Mouse (Mus musculus) gastrocnemius, postnatal 4 days (tissue): ENCODE data around the gene Chst14. TPM values are rescaled to one million over a fixed set of nuclear protein-coding genes. Genes with fewer than 3 reads are reported as not detected.

ENCODE experiments used
- DNase-seq, 2 experiments: peaks; one replicate each; pipeline ENCODE4 v3.0.0; 2021 to 2022; ENCODE audit warnings: low spot score in 2 of 2, mixed read lengths in 2 of 2
- total RNA-seq, 2 experiments: library from RNA; stranded (reverse); gene quantifications; 2 replicates each; pipeline ENCODE4 v1.2.3; 2021

Chst14 gene
- total RNA-seq, 2 experiments from 2014 or later, result 19.5 to 19.7 TPM

GRCm38 (mm10) chr2:118903333-118903741 lies 23.0 kb upstream of the Chst14 start:
- DNase-seq, result no peak

- DNase-seq, result no peak
These were observed 20.7 kb upstream of the Chst14 start for GRCm38 (mm10) chr2:118905433-118906117.

DNA sequence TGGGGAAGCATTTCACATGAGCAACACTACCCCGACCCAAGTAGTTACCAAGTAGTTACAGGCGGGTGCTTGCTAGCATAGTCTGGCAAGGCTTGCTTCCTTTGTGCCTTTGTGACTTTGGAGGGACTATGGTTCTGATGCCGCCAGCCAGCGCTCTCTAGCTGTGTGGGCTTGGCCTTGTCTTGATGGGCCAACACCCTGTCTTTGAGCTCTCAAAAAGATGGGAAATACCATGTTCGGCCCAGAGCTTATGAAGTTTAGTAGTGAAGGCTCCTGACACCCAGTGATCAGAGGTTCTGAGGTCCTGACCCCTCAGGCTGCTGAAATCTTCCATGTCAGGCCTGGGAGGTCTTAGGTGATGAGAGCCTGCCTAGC lies 20.2 kb upstream of the Chst14 start:
- no peak for DNase-seq

- no peak for DNase-seq
These were observed 18.5 kb upstream of the Chst14 start for GRCm38 (mm10) chr2:118907781-118908180.

- no peak for DNase-seq
These were observed 17.1 kb upstream of the Chst14 start for GRCm38 (mm10) chr2:118909151-118909550.

- DNase-seq, result no peak
These were observed 15.6 kb upstream of the Chst14 start for GRCm38 (mm10) chr2:118910605-118911278.

- no peak for DNase-seq
These were observed 13.6 kb upstream of the Chst14 start for GRCm38 (mm10) chr2:118912706-118913105.

- no peak for DNase-seq
These were observed 12.6 kb upstream of the Chst14 start for GRCm38 (mm10) chr2:118913551-118914276.

GRCm38 (mm10) chr2:118914685-118915084 lies 11.6 kb upstream of the Chst14 start:
- no peak for DNase-seq

- DNase-seq, result no peak
These were observed 9.9 kb upstream of the Chst14 start for GRCm38 (mm10) chr2:118916436-118916835.

- no peak for DNase-seq
These were observed 7.8 kb upstream of the Chst14 start for GRCm38 (mm10) chr2:118918543-118918942.

DNA sequence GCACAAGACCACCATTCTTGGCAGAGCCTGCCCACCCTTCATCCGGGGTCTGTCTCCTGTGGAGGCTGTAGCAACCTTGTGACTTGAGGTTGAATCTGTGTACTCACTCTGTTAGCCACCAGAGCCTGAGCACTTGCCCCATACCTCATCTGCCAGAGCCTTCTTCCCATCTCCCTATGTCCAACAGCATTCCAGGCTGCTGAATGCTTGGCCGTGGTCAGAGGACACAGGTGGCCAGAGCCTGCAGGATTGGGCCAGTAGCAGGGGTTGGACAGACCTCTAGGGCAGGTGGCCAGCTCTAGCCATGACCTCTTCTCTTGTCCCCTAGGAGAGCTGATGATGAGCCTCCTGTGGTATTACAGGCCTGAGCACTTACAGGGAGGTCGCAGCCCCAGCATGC lies 5.9 kb upstream of the Chst14 start:
- DNase-seq, result no peak

GRCm38 (mm10) chr2:118925952-118926351 lies 344 bp upstream of the Chst14 start:
- no peak for DNase-seq

DNA sequence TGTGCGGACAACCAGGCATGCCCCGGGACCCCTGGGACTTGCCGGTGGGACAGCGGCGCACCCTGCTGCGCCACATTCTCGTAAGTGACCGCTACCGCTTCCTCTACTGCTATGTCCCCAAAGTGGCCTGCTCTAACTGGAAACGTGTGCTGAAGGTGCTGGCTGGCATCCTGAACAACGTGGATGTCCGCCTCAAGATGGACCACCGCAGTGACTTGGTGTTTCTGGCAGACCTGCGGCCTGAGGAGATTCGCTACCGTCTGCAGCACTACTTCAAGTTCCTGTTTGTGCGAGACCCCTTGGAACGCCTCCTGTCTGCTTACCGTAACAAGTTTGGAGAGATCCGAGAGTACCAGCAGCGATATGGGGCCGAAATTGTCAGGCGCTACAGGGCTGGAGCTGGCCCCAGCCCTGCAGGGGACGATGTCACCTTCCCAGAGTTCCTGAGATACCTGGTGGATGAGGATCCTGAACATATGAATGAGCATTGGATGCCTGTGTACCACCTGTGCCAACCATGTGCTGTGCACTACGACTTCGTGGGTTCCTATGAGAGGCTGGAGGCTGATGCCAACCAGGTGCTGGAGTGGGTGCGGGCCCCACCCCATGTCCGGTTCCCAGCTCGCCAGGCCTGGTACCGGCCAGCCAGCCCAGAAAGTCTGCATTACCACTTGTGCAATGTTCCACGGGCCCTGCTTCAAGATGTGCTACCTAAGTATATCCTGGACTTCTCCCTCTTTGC lies 873 bp downstream of the Chst14 start:
- DNase-seq, result no peak

DNA sequence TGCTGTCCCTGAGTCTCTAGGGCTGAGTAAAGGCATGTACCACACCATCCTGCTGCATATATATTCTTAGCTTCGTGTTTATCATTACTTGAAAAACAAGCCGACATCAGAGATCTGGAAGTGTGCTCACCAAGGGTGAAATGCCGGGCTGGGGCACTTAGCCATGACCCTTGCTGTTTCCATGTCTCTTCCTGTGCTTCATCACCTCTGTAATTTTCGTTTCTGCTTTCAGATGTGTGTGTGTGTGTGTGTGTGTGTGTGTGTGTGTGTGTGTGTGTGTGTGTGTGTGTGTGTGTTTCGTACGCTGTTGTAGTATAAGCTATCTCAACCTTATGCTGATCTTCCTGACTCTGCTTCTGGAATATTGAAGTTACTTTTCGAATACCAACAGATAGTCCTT lies 15.0 kb downstream of the Chst14 start:
- no peak for DNase-seq

DNA sequence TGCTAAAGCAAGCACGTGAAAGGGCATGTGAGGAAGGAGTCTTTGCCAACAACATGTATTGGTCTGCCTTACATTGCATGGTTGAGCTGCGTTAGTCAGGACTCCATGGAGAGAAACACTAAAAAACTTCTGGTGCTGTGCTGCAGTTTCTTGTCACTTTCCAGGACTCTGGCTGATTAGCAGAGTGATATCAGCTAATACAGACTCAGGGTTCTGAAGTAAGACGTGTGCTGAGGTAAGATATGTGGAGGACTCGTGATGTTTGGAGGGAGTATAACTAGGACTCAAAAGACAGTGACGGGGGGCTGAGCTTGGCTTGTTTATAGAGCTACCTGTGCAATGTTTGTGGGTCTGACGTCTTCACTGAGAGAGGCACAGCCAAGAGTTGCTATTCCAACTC lies 16.9 kb downstream of the Chst14 start:
- DNase-seq, result no peak

- no peak for DNase-seq
These were observed 22.5 kb downstream of the Chst14 start for GRCm38 (mm10) chr2:118948818-118949217.

DNA sequence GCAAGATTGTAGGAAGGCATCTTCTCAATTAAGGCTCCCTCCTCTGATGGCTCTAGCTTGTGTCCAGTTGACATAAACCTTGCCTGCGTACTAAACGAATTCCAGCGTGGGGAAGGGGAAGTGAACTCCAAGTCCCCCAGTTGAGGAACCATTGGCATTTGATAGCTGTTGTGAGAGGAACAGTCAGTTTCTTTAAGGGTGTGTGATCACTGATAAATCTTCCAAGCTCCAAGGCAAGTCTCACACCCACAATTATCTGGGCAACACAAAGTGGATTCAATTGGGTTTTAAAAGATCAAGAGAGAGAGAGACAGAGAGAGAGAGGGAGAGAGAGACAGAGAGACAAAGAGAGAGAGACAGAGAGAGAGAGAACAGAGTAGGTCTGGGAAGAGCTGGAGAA lies 23.4 kb downstream of the Chst14 start:
- no peak for DNase-seq

DNA sequence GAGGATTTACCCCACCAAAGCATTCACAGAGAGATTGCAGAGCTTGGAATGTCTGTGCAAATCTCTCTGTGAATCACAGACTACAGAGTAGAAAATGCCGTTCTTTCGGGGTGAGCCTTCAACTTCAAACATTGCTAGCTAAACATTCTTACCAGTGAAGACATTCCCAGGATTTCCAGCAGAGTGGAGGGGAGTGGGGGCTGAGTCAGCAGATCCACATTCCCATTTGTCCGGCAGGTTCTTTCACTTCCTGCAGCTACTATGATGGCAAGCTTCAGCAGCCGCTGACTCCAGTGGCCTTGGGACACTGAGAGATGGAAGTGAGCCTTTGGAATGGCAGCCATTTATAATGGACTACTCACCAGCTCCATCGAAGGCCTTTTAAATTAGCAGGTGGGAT lies 30.2 kb downstream of the Chst14 start:
- DNase-seq, result no peak

- no peak for DNase-seq
These were observed 33.3 kb downstream of the Chst14 start for GRCm38 (mm10) chr2:118959644-118960043.

DNA sequence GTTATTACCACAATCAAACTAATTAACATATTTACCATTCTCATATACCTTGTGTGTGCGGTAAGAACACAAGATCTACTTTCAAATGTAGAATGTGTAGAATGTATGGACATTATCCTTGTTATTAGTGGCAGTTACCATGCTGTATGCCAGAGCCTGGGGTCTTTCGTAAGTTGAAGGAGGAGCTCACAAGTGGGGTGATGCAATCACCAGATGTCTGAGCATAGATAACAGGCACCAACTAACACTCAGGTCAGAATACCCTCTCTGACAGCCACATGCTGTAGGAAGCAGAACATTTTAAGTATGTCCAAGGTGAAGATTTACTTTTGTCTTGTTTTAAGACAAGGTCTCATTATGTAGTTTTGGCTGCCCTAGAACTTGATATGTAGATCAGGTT lies 34.1 kb downstream of the Chst14 start:
- no peak for DNase-seq

GRCm38 (mm10) chr2:118961546-118961945 lies 35.2 kb downstream of the Chst14 start:
- no peak for DNase-seq
